ENCODE assay signal across 13 mouse cellular contexts in genomic region chr17:5287641-5288040, GRCm38 (mm10).
A peak's percentile ranks its signal among the peaks of the same experiment; 100 is the strongest.
DNase-seq lines count a peak whose midpoint lies in the region; ATAC-seq and TF ChIP-seq lines count a peak whose summit lies in the region.
"Had no signal": no experiment of that assay in that cellular context is flagged by ENCODE, and none has a peak within 500 bp of the region (broad histone marks: within the 10 kb centered on the region; RNA-seq: fewer than 3 reads in every experiment).

No protein-coding gene starts in this region.

- peaks cover 9% of the 10 kb centered on the region for H3K36me3 ChIP-seq in forebrain, embryonic 14.5 days (ENCODE audit: control insufficient read depth, insufficient read depth, low read length)
- H3K36me3 ChIP-seq in forebrain, embryonic 12.5 days (replicated peaks) = peaks cover 12% of the 10 kb centered on the region
- H3K36me3 ChIP-seq in intestine, embryonic 16.5 days (ENCODE audit: control insufficient read depth, insufficient read depth, low read length) = peaks cover 6% of the 10 kb centered on the region; the same call in 1 of the 2 replicates
- peaks cover 23% of the 10 kb centered on the region for H3K36me3 ChIP-seq in intestine, postnatal 0 days (ENCODE audit: control insufficient read depth, insufficient read depth)
- H3K36me3 ChIP-seq in neural tube, embryonic 13.5 days = peaks cover 17% of the 10 kb centered on the region
- H3K36me3 ChIP-seq in neural tube, embryonic 15.5 days = peaks cover 10% of the 10 kb centered on the region
- H3K36me3 ChIP-seq in stomach, embryonic 15.5 days = peaks cover 4% of the 10 kb centered on the region; the same call in 1 of the 2 replicates

- peak overlapping the region; percentile 87 for H3K27ac ChIP-seq in forebrain, embryonic 14.5 days (ENCODE audit: low read depth, low read length)
- no peak overlapping the region for H3K27ac ChIP-seq in forebrain, embryonic 12.5 days
- H3K27ac ChIP-seq in intestine, embryonic 16.5 days (ENCODE audit: low read length) = peak overlapping the region; percentile 12; the same call in 1 of the 2 replicates
- H3K27ac ChIP-seq in intestine, postnatal 0 days (ENCODE audit: low read depth, low read length) = no peak overlapping the region
- H3K27ac ChIP-seq in neural tube, embryonic 13.5 days (replicated peaks) = peak overlapping the region; percentile 74; the same call in 1 of the 2 replicates
- H3K27ac ChIP-seq in neural tube, embryonic 15.5 days (replicated peaks) = no peak overlapping the region
- H3K27ac ChIP-seq in stomach, embryonic 15.5 days = peak overlapping the region; percentile 63; the same call in 1 of the 2 replicates

- H3K9me3 ChIP-seq in forebrain, embryonic 14.5 days (replicated peaks; ENCODE audit: control insufficient read depth, low read length) = no peaks in the 10 kb centered on the region
- no peaks in the 10 kb centered on the region for H3K9me3 ChIP-seq in forebrain, embryonic 12.5 days
- H3K9me3 ChIP-seq in intestine, embryonic 16.5 days (ENCODE audit: control insufficient read depth, low read length) = no peaks in the 10 kb centered on the region
- no peaks in the 10 kb centered on the region for H3K9me3 ChIP-seq in intestine, postnatal 0 days (ENCODE audit: control insufficient read depth)
- H3K9me3 ChIP-seq in neural tube, embryonic 13.5 days = no peaks in the 10 kb centered on the region
- no peaks in the 10 kb centered on the region for H3K9me3 ChIP-seq in neural tube, embryonic 15.5 days (replicated peaks)
- H3K9me3 ChIP-seq in stomach, embryonic 15.5 days = no peaks in the 10 kb centered on the region

- H3K4me3 ChIP-seq in forebrain, embryonic 14.5 days (ENCODE audit: low read depth, low read length) = no peak overlapping the region
- no peak overlapping the region for H3K4me3 ChIP-seq in forebrain, embryonic 12.5 days (replicated peaks)
- H3K4me3 ChIP-seq in intestine, embryonic 16.5 days (ENCODE audit: low read length) = no peak overlapping the region
- H3K4me3 ChIP-seq in intestine, postnatal 0 days (ENCODE audit: low read depth, low read length) = no peak overlapping the region
- no peak overlapping the region for H3K4me3 ChIP-seq in neural tube, embryonic 13.5 days
- H3K4me3 ChIP-seq in neural tube, embryonic 15.5 days (replicated peaks) = no peak overlapping the region
- H3K4me3 ChIP-seq in stomach, embryonic 15.5 days (replicated peaks) = no peak overlapping the region

- no peak for DNase-seq in forebrain, embryonic 14.5 days (ENCODE audit: low spot score)
- no peak for DNase-seq in adrenal gland, postnatal 14 days
- DNase-seq: kidney, adult 11 months; kidney, postnatal 4 days; layer of hippocampus, postnatal 36 days; lung, postnatal 36 days; spleen, adult 18-20 months had no signal

- H3K4me1 ChIP-seq in forebrain, embryonic 14.5 days (ENCODE audit: control insufficient read depth, insufficient read depth, low read length) = peaks cover 45% of the 10 kb centered on the region
- peaks cover 28% of the 10 kb centered on the region for H3K4me1 ChIP-seq in forebrain, embryonic 12.5 days
- peaks cover 18% of the 10 kb centered on the region for H3K4me1 ChIP-seq in intestine, embryonic 16.5 days (ENCODE audit: control insufficient read depth, insufficient read depth, low read length)
- H3K4me1 ChIP-seq in intestine, postnatal 0 days (replicated peaks; ENCODE audit: control insufficient read depth, insufficient read depth, low read length) = no peaks in the 10 kb centered on the region
- peaks cover 52% of the 10 kb centered on the region for H3K4me1 ChIP-seq in neural tube, embryonic 13.5 days (replicated peaks)
- H3K4me1 ChIP-seq in neural tube, embryonic 15.5 days = peaks cover 40% of the 10 kb centered on the region
- peaks cover 3% of the 10 kb centered on the region; the same call in 1 of the 2 replicates for H3K4me1 ChIP-seq in stomach, embryonic 15.5 days

- H3K4me2 ChIP-seq in forebrain, embryonic 14.5 days (ENCODE audit: low read length) = no peak overlapping the region
- no peak overlapping the region for H3K4me2 ChIP-seq in forebrain, embryonic 12.5 days
- H3K4me2 ChIP-seq in intestine, embryonic 16.5 days (ENCODE audit: low read depth, low read length) = no peak overlapping the region
- H3K4me2 ChIP-seq in intestine, postnatal 0 days (replicated peaks; ENCODE audit: low read depth) = no peak overlapping the region
- no peak overlapping the region for H3K4me2 ChIP-seq in neural tube, embryonic 13.5 days
- H3K4me2 ChIP-seq in neural tube, embryonic 15.5 days = no peak overlapping the region
- no peak overlapping the region for H3K4me2 ChIP-seq in stomach, embryonic 15.5 days

- H3K27me3 ChIP-seq in forebrain, embryonic 14.5 days (replicated peaks; ENCODE audit: control insufficient read depth, insufficient read depth, low read length) = no peaks in the 10 kb centered on the region
- H3K27me3 ChIP-seq in forebrain, embryonic 12.5 days = no peaks in the 10 kb centered on the region
- H3K27me3 ChIP-seq in intestine, embryonic 16.5 days (replicated peaks; ENCODE audit: control insufficient read depth, insufficient read depth, low read length) = no peaks in the 10 kb centered on the region
- no peaks in the 10 kb centered on the region for H3K27me3 ChIP-seq in intestine, postnatal 0 days (replicated peaks; ENCODE audit: control insufficient read depth, insufficient read depth, low read length)
- no peaks in the 10 kb centered on the region for H3K27me3 ChIP-seq in neural tube, embryonic 13.5 days
- H3K27me3 ChIP-seq in neural tube, embryonic 15.5 days (replicated peaks) = no peaks in the 10 kb centered on the region
- H3K27me3 ChIP-seq in stomach, embryonic 15.5 days (replicated peaks) = no peaks in the 10 kb centered on the region

- no peak for TF ChIP-seq CTCF in intestine, postnatal 0 days (IDR thresholded peaks at IDR 0.05; ENCODE audit: low read depth)

- WGBS in forebrain, embryonic 14.5 days = 64% methylated on average over 9 of the region's 9 CpGs
- WGBS in forebrain, embryonic 12.5 days = 79% methylated on average over 9 of the region's 9 CpGs
- 56% methylated on average over 9 of the region's 9 CpGs for WGBS in intestine, embryonic 16.5 days
- WGBS in intestine, postnatal 0 days = 49% methylated on average over 9 of the region's 9 CpGs
- WGBS in neural tube, embryonic 13.5 days = 75% methylated on average over 9 of the region's 9 CpGs
- 69% methylated on average over 9 of the region's 9 CpGs for WGBS in neural tube, embryonic 15.5 days
- 61% methylated on average over 9 of the region's 9 CpGs for WGBS in stomach, embryonic 15.5 days

- H3K9ac ChIP-seq in forebrain, embryonic 14.5 days (ENCODE audit: low read length) = no peak overlapping the region
- H3K9ac ChIP-seq in forebrain, embryonic 12.5 days = no peak overlapping the region
- H3K9ac ChIP-seq in intestine, embryonic 16.5 days (ENCODE audit: low read depth, low read length) = no peak overlapping the region
- no peak overlapping the region for H3K9ac ChIP-seq in intestine, postnatal 0 days (ENCODE audit: low read depth, low read length)
- no peak overlapping the region for H3K9ac ChIP-seq in neural tube, embryonic 13.5 days
- H3K9ac ChIP-seq in neural tube, embryonic 15.5 days (replicated peaks) = no peak overlapping the region
- H3K9ac ChIP-seq in stomach, embryonic 15.5 days = no peak overlapping the region

- ATAC-seq in forebrain, embryonic 14.5 days = no peak
- no peak for ATAC-seq in forebrain, embryonic 12.5 days (ENCODE audit: low FRiP score)
- no peak for ATAC-seq in intestine, embryonic 16.5 days
- ATAC-seq in intestine, postnatal 0 days = no peak
- no peak for ATAC-seq in neural tube, embryonic 13.5 days (ENCODE audit: low read depth)
- no peak for ATAC-seq in neural tube, embryonic 15.5 days (ENCODE audit: low FRiP score)
- ATAC-seq in stomach, embryonic 15.5 days (ENCODE audit: insufficient read depth, low FRiP score, low read depth) = no peak

Comparison
In these comparisons a context has a peak if more than half of its experiments do, and no peak if none do; other contexts are left out.
1. H3K27ac ChIP-seq: peak in forebrain, embryonic 14.5 days (single experiment), intestine, embryonic 16.5 days (single experiment), neural tube, embryonic 13.5 days (single experiment) and stomach, embryonic 15.5 days (single experiment); none in forebrain, embryonic 12.5 days (single experiment), intestine, postnatal 0 days (single experiment) and neural tube, embryonic 15.5 days (single experiment).